Mouse (Mus musculus): Measurements from ENCODE around the gene Ddx47. TPM values are rescaled to one million over a fixed set of nuclear protein-coding genes. Genes with fewer than 3 reads are reported as not detected.
A peak's percentile ranks its signal among the peaks of the same experiment; 100 is the strongest.

The Ddx47 gene
- polyA plus RNA-seq, 1 experiment from 2014 or later: 78.4 TPM

DNA sequence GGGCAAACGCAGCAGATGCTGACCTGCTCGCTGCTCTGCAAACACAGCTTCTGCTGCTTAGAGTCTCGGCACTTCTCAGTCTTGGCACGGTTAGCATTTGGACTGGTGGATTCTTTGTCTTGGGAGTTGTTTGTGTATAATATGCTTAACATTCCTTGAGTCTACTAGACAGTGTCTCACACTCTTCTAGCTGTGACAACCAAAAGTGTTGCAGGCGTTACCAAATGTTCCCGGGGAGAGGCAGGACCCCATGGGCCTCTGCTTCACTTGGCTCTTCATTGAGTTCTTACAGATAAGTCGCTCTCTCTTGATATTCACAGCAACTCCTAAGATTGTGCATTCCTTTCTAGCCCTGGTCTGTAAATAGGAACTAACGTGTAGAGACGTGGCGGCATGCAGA, 8.2 kb downstream of the Ddx47 start:
- H3K36me3 ChIP-seq: peaks cover 98% of the 10 kb centered on the region
- H3K27ac ChIP-seq: no peak overlapping the region
- H3K4me3 ChIP-seq: no peak overlapping the region
- no peak overlapping the region for H3K4me2 ChIP-seq
- no peaks in the 10 kb centered on the region for H3K9me3 ChIP-seq
- 88% methylated on average over 10 of the region's 10 CpGs for WGBS
- H3K27me3 ChIP-seq: no peaks in the 10 kb centered on the region
- H3K4me1 ChIP-seq (replicated peaks): no peaks in the 10 kb centered on the region
- ATAC-seq (ENCODE audit: low FRiP score): no peak
- 0 out of 2 replicates have a peak overlapping the region, but pooled peaks have one; percentile 39 for H3K9ac ChIP-seq

DNA sequence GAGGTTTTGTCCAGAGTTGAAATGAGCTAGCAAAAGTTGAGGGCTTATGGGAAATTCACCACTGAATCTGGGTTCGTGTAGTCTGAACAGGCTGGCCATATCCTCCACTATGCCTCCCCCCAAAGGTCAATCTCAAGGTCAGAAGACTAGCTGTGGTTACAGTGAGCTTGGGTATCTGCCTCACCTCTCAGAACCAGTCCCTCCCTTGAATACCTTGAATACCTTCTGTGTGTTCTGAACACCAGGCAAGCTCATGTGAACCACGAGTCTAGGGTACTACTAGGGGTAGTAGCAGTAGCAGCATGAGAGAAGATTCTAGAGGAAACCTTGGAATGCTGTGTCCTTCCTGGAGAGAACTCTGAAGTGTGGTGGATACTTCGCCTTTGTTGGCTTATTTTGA, 10.2 kb downstream of the Ddx47 start:
- Histone ChIP-seq H3K27me3 (no peaks in the 10 kb centered on the region), H3K9me3 (no peaks in the 10 kb centered on the region), H3K36me3 (peaks cover 87% of the 10 kb centered on the region), H3K4me3 (no peak overlapping the region), H3K4me2 (no peak overlapping the region), H3K4me1 (replicated peaks) (no peaks in the 10 kb centered on the region), H3K27ac (no peak overlapping the region), H3K9ac (no peak overlapping the region)
- WGBS: 97% methylated on average over 3 of the region's 3 CpGs
- ATAC-seq (ENCODE audit: low FRiP score): no peak

DNA sequence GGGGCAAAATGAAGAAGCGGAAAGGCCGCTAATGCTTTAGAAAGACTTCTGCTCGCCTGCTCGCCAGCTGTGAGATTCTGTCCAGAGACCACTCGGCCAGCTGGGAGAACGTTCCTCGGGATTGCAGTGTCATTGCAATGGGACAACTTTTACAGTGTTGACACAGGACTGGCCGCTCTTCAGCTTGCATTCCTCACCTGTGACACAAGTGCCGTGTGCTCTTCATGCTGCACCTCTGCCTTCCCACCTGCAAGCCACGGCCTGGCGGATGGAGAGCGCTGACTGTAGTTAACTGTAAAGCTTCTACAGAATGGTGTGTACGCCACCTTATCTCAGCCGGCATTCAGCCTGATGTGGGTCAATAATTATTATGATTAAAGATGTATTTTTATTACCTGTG, 12.0 kb downstream of the Ddx47 start:
- no peaks in the 10 kb centered on the region for H3K4me1 ChIP-seq (replicated peaks)
- H3K4me2 ChIP-seq: no peak overlapping the region
- ATAC-seq (ENCODE audit: low FRiP score): no peak
- H3K27ac ChIP-seq: no peak overlapping the region
- H3K36me3 ChIP-seq: peaks cover 70% of the 10 kb centered on the region
- no peak overlapping the region for H3K9ac ChIP-seq
- H3K4me3 ChIP-seq: no peak overlapping the region
- H3K27me3 ChIP-seq: no peaks in the 10 kb centered on the region
- no peaks in the 10 kb centered on the region for H3K9me3 ChIP-seq
- WGBS: 95% methylated on average over 14 of the region's 14 CpGs

DNA sequence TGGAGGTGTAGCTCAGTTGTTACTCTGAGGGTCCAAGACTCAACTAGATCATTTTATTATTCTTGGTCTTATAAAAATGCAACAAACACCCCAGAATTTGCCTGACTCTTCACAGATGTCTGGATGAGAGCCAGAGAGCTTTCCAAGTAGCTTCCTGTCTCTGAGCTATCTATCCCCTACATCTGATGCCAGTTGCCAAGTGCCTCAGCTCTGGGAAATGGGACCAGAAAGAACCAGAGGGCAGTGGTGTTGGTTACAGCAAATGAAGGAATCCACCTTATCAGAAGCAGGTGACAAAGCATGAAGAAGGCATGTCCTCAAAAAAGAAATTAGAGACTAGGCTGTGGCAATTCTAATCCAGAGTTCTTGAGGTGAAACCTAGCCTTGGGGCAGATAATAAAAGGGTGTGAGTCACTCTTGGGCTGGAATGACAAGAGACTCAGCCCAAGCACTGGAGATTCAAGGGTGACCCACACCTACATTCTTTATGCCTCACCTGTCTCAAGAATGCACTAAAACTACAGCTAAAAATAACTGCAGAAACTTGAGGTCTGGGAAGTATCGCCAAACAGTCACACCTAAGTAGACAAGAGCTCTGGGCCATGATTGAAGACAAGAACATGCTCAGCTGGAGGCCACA, 13.5 kb downstream of the Ddx47 start:
- H3K4me3 ChIP-seq: no peak overlapping the region
- H3K9me3 ChIP-seq: no peaks in the 10 kb centered on the region
- no peak overlapping the region for H3K27ac ChIP-seq
- no peak for ATAC-seq (ENCODE audit: low FRiP score)
- no peak overlapping the region for H3K4me2 ChIP-seq
- no peaks in the 10 kb centered on the region for H3K4me1 ChIP-seq (replicated peaks)
- peaks cover 56% of the 10 kb centered on the region for H3K36me3 ChIP-seq
- H3K27me3 ChIP-seq: no peaks in the 10 kb centered on the region
- 98% methylated on average over 1 of the region's 1 CpGs for WGBS
- H3K9ac ChIP-seq: no peak overlapping the region

DNA sequence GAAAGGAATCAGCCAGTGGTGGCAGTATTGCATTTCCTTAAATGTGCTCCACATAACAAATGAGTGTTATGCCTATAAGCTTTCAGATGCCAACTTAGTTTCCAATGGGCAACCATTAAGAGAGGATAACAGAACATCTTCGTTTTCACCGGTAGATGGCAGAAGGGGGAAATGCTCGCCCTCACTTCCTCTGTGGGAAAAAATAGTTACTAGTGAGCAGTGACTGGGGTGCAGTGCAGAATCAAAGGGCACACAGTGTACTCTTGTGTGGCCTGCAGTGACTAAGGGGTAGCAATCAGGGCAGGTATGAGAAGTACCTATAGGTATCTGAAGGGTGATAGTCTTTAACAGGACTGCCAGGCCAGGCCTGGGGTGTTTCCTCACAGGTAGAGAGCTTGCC, 14.8 kb downstream of the Ddx47 start:
- Histone ChIP-seq H3K36me3 (peaks cover 42% of the 10 kb centered on the region), H3K27me3 (no peaks in the 10 kb centered on the region), H3K4me1 (replicated peaks) (no peaks in the 10 kb centered on the region), H3K4me3 (no peak overlapping the region), H3K4me2 (no peak overlapping the region), H3K9ac (no peak overlapping the region), H3K27ac (no peak overlapping the region), H3K9me3 (no peaks in the 10 kb centered on the region)
- 7% methylated on average over 3 of the region's 3 CpGs for WGBS
- no peak; the same call in 1 of the 2 replicates for ATAC-seq (ENCODE audit: low FRiP score)

- Histone ChIP-seq H3K9ac (no peak overlapping the region), H3K4me1 (replicated peaks) (no peaks in the 10 kb centered on the region), H3K4me2 (no peak overlapping the region), H3K4me3 (no peak overlapping the region), H3K9me3 (no peaks in the 10 kb centered on the region), H3K36me3 (peaks cover 37% of the 10 kb centered on the region), H3K27ac (no peak overlapping the region), H3K27me3 (no peaks in the 10 kb centered on the region)
- 76% methylated on average over 2 of the region's 2 CpGs for WGBS
- no peak for ATAC-seq (ENCODE audit: low FRiP score)
These were observed 15.3 kb downstream of the Ddx47 start for GRCm38 (mm10) chr6:135026755-135027154.

DNA sequence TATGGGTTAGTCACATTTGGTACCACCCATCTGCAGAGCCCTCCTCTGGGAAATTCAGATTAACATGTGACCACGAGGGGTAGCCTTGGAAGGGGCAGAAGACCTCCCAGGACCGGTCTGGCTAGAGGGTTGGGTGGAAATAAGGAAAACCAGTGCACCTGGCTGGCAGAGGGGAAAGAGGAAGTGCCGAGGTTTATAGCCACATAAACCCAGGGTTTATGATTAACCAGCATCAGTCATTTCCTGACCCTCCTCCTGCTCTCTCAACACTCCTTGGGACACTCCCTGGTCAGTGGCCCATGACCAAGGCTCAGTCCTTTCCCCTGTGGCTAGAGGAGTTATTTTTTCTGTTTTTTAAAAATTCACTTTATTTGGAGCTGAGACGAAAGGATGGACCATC, 17.8 kb downstream of the Ddx47 start:
- H3K27ac ChIP-seq: no peak overlapping the region
- WGBS: 67% methylated on average over 4 of the region's 4 CpGs
- no peak for ATAC-seq (ENCODE audit: low FRiP score)
- no peaks in the 10 kb centered on the region for H3K9me3 ChIP-seq
- H3K27me3 ChIP-seq: no peaks in the 10 kb centered on the region
- H3K4me2 ChIP-seq: no peak overlapping the region
- no peak overlapping the region for H3K4me3 ChIP-seq
- no peaks in the 10 kb centered on the region for H3K4me1 ChIP-seq (replicated peaks)
- peaks cover 13% of the 10 kb centered on the region for H3K36me3 ChIP-seq
- H3K9ac ChIP-seq: no peak overlapping the region

DNA sequence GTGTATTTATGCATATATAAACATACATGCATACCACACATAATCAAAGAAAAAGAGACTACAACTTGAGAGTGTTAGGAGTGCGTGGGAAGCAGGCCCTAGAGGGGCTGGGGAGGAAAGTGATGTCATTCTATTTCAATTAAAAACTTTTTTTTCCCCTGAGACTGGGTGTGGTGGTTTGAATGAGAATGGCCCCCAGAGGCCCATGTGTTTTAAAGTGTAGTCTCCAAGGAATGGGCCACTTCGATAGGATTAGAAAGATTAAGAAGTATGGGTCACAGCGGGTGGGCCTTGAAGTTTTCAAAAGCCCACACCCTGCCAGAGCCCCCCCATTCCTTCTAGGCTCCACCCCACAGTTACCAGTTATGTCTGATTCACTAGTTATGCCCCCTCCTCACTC, 27.3 kb downstream of the Ddx47 start:
- ATAC-seq (ENCODE audit: low FRiP score): no peak
- Histone ChIP-seq H3K4me1 (replicated peaks) (peaks cover 10% of the 10 kb centered on the region), H3K4me3 (no peak overlapping the region), H3K9ac (no peak overlapping the region), H3K36me3 (no peaks in the 10 kb centered on the region), H3K9me3 (peaks cover 6% of the 10 kb centered on the region; the same call in 1 of the 2 replicates), H3K27me3 (0 out of 2 replicates have a peak, but pooled peaks cover 22% of the 10 kb centered on the region), H3K4me2 (no peak overlapping the region), H3K27ac (no peak overlapping the region)
- 53% methylated on average over 3 of the region's 3 CpGs for whole genome bisulfite sequencing

DNA sequence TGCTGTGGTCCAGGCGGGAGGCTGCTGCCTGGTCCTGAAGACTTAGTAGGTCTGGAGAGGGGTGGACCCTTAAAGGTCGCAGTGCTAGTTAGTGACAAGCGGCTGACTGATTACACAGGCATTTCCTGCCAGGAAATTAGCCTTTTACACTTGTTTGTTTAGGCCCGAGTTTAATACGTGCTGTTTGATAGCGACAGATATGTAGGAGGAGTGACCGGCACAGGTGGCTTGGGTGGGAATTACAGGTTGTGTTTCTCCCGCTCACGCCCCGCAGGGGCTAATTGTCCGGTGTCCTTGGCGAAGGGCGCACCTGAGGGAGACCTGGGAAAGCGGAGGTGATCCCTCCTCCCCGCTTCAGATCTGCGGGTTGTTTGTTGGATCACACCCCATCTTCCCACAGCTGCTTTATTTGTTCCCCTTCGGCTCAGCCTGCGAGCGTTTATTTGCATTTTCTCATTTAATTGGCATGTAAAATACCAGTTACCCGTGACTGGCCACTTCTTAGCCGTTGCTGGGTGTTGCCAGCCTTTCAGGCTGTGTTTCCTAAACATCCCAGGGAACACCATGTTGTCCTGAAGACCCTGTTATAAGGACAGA, 29.0 kb downstream of the Ddx47 start:
- peak overlapping the region; percentile 29 for H3K4me3 ChIP-seq
- H3K4me1 ChIP-seq (replicated peaks): peaks cover 10% of the 10 kb centered on the region
- WGBS: 2% methylated on average over 21 of the region's 21 CpGs
- no peak for ATAC-seq (ENCODE audit: low FRiP score)
- H3K4me2 ChIP-seq: peak overlapping the region; percentile 53
- 0 out of 2 replicates have a peak, but pooled peaks cover 22% of the 10 kb centered on the region for H3K27me3 ChIP-seq
- H3K36me3 ChIP-seq: no peaks in the 10 kb centered on the region
- H3K9ac ChIP-seq: peak overlapping the region; percentile 20; the same call in 1 of the 2 replicates
- no peak overlapping the region for H3K27ac ChIP-seq
- peaks cover 6% of the 10 kb centered on the region; the same call in 1 of the 2 replicates for H3K9me3 ChIP-seq

DNA sequence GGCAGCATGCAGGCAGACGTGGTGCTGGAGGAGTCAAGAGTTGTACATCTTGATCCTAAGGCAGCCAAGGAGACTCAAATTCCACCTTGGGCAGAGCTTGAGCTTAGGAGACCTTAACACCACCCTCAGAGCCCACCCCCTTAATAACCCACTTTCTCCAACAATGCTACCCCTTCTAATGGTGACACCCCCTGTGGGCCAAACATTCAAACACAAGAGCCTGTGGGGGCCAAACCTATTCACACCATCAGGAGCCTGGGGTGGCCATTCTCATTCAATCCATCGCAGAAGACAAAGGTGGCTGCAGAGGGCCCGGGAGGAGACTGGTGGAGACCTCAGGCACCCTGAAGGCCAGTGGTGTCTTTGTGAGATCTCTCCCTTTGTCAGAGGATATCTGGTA, 30.5 kb downstream of the Ddx47 start:
- H3K4me1 ChIP-seq (replicated peaks): peaks cover 10% of the 10 kb centered on the region
- ATAC-seq (ENCODE audit: low FRiP score): no peak
- no peaks in the 10 kb centered on the region for H3K36me3 ChIP-seq
- H3K27ac ChIP-seq: no peak overlapping the region
- H3K4me2 ChIP-seq: no peak overlapping the region
- H3K27me3 ChIP-seq: 0 out of 2 replicates have a peak, but pooled peaks cover 22% of the 10 kb centered on the region
- no peak overlapping the region for H3K4me3 ChIP-seq
- peaks cover 6% of the 10 kb centered on the region; the same call in 1 of the 2 replicates for H3K9me3 ChIP-seq
- H3K9ac ChIP-seq: no peak overlapping the region
- WGBS: 45% methylated on average over 3 of the region's 3 CpGs

GRCm38 (mm10) chr6:135047276-135047675, 35.9 kb downstream of the Ddx47 start:
- WGBS: 84% methylated on average over 9 of the region's 9 CpGs
- Histone ChIP-seq H3K4me3 (no peak overlapping the region), H3K9ac (no peak overlapping the region), H3K4me2 (no peak overlapping the region), H3K9me3 (no peaks in the 10 kb centered on the region), H3K27me3 (peaks cover 5% of the 10 kb centered on the region; the same call in 1 of the 2 replicates), H3K36me3 (no peaks in the 10 kb centered on the region), H3K27ac (no peak overlapping the region), H3K4me1 (replicated peaks) (no peaks in the 10 kb centered on the region)
- no peak for ATAC-seq (ENCODE audit: low FRiP score)

DNA sequence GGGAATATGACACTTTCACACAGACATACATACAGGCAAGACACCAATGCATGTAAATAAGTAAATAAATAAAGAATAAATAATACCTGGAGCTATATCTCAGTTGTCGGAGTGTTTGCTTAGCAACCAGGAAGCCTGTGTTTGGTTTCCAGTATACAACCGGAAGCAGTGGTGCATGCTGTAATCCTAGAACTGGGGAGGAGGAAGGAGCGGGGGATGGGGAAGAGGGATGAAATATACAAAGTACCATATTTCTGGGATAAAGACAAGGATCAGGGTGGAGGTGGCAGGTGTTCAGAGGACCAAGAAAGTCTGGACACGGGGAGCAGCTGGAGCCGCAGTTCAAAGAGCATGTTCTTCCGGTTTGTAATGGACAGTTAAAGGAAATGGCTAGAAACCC, 37.1 kb downstream of the Ddx47 start:
- WGBS: 90% methylated on average over 6 of the region's 6 CpGs

GRCm38 (mm10) chr6:135048956-135049355, 37.5 kb downstream of the Ddx47 start:
- WGBS: 81% methylated on average over 16 of the region's 16 CpGs
- Histone ChIP-seq H3K4me1 (replicated peaks) (no peaks in the 10 kb centered on the region), H3K4me3 (no peak overlapping the region), H3K9me3 (no peaks in the 10 kb centered on the region), H3K36me3 (no peaks in the 10 kb centered on the region), H3K9ac (no peak overlapping the region), H3K27me3 (peaks cover 5% of the 10 kb centered on the region; the same call in 1 of the 2 replicates), H3K27ac (no peak overlapping the region), H3K4me2 (no peak overlapping the region)
- ATAC-seq (ENCODE audit: low FRiP score): no peak

More for the DNA sequence above, 37.1 kb downstream of the Ddx47 start:
- no peak for ATAC-seq (ENCODE audit: low FRiP score)
- Histone ChIP-seq H3K9ac (no peak overlapping the region), H3K27ac (no peak overlapping the region), H3K4me3 (no peak overlapping the region), H3K4me2 (no peak overlapping the region), H3K27me3 (peaks cover 5% of the 10 kb centered on the region; the same call in 1 of the 2 replicates), H3K36me3 (no peaks in the 10 kb centered on the region), H3K4me1 (replicated peaks) (no peaks in the 10 kb centered on the region), H3K9me3 (no peaks in the 10 kb centered on the region)
